Mouse (Mus musculus): ENCODE measurements around the gene Olfr521. TPM values are rescaled to one million over a fixed set of nuclear protein-coding genes. Genes with fewer than 3 reads are reported as not detected.
"Not testable (repeated sequence)": the region's sequence is repeated elsewhere in the genome, so short reads cannot be mapped to it uniquely, and the experiment has no call there.

The Olfr521 gene
- polyA plus RNA-seq, 1 experiment from 2014 or later, result not detected

GRCm38 (mm10) chr7:99797261-99797660 is 34.0 kb downstream of the Olfr521 start:
- Histone ChIP-seq H3K36me3 (ENCODE audit: control insufficient read depth, insufficient read depth, low read length) (no peaks in the 10 kb centered on the region), H3K27me3 (ENCODE audit: control insufficient read depth, insufficient read depth, low read length) (no peaks in the 10 kb centered on the region), H3K9me3 (ENCODE audit: control insufficient read depth, low read depth, low read length) (no peaks in the 10 kb centered on the region), H3K27ac (ENCODE audit: low read length) (no peak overlapping the region), H3K9ac (replicated peaks; ENCODE audit: low read depth, low read length) (no peak overlapping the region), H3K4me1 (ENCODE audit: control insufficient read depth, insufficient read depth, low read length) (peaks cover 8% of the 10 kb centered on the region; the same call in 1 of the 2 replicates), H3K4me3 (ENCODE audit: low read depth, low read length) (no peak overlapping the region), H3K4me2 (replicated peaks; ENCODE audit: low read depth, low read length) (no peak overlapping the region)
- WGBS, result 91% methylated on average over 3 of the region's 3 CpGs
- no peak for ATAC-seq (ENCODE audit: insufficient number of reproducible peaks, insufficient read depth, low FRiP score, low read depth)

GRCm38 (mm10) chr7:99797911-99798647 is 34.8 kb downstream of the Olfr521 start:
- Histone ChIP-seq H3K4me2 (replicated peaks; ENCODE audit: low read depth, low read length) (no peak overlapping the region), H3K27ac (ENCODE audit: low read length) (no peak overlapping the region), H3K36me3 (ENCODE audit: control insufficient read depth, insufficient read depth, low read length) (no peaks in the 10 kb centered on the region), H3K4me1 (ENCODE audit: control insufficient read depth, insufficient read depth, low read length) (peaks cover 8% of the 10 kb centered on the region; the same call in 1 of the 2 replicates), H3K9ac (replicated peaks; ENCODE audit: low read depth, low read length) (no peak overlapping the region), H3K4me3 (ENCODE audit: low read depth, low read length) (no peak overlapping the region), H3K27me3 (ENCODE audit: control insufficient read depth, insufficient read depth, low read length) (no peaks in the 10 kb centered on the region), H3K9me3 (ENCODE audit: control insufficient read depth, low read depth, low read length) (no peaks in the 10 kb centered on the region)
- no peak for ATAC-seq (ENCODE audit: insufficient number of reproducible peaks, insufficient read depth, low FRiP score, low read depth)
- WGBS, result 34% methylated on average over 6 of the region's 6 CpGs

DNA sequence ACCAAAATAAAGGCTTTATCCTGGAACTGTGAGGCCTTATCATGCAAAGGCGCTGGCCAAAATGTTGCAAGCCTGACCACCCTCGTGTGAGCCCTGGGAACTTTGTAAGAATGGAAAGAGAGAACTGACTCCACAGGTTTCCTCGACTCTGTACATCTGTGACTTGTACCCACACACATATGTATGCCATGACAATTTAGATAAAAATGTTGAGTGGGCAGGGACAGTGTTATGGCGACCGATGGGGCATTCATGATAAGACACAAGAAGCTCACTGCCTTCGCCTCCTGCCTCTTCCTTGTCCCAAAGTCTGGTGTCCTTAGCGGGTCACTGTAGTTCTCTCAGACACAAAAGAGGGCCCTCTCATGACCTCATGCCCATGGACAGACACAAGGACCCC is 35.8 kb downstream of the Olfr521 start:
- H3K9ac ChIP-seq (replicated peaks; ENCODE audit: low read depth, low read length), result no peak overlapping the region
- H3K9me3 ChIP-seq (ENCODE audit: control insufficient read depth, low read depth, low read length), result no peaks in the 10 kb centered on the region
- no peak for ATAC-seq (ENCODE audit: insufficient number of reproducible peaks, insufficient read depth, low FRiP score, low read depth)
- WGBS, result 78% methylated on average over 7 of the region's 7 CpGs
- H3K27me3 ChIP-seq (ENCODE audit: control insufficient read depth, insufficient read depth, low read length), result no peaks in the 10 kb centered on the region
- no peak overlapping the region for H3K4me2 ChIP-seq (replicated peaks; ENCODE audit: low read depth, low read length)
- H3K4me3 ChIP-seq (ENCODE audit: low read depth, low read length), result no peak overlapping the region
- no peak overlapping the region for H3K27ac ChIP-seq (ENCODE audit: low read length)
- peaks cover 8% of the 10 kb centered on the region; the same call in 1 of the 2 replicates for H3K4me1 ChIP-seq (ENCODE audit: control insufficient read depth, insufficient read depth, low read length)
- H3K36me3 ChIP-seq (ENCODE audit: control insufficient read depth, insufficient read depth, low read length), result no peaks in the 10 kb centered on the region

DNA sequence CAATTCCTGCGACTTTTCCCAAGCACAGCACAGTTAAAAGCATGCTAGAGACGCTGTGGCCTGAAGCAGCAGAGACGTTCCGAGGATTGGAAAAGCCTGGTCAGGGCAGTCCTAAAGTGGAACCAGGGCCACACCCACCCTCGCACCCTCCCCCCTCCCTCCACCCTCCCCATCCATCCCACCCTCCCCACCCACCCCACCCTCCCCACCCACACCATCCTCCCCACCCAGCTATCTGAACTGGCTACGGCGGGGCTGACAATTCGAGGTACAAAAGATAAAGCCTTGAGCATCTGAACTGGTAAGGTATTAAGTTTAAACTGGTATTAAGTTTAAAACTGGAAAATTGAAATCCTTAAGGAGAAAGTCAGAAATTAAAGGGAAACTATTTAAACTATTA is 40.2 kb downstream of the Olfr521 start:
- no peak; the same call in 1 of the 2 replicates for ATAC-seq (ENCODE audit: insufficient number of reproducible peaks, insufficient read depth, low FRiP score, low read depth)
- 49% methylated on average over 8 of the region's 8 CpGs for WGBS
- no peaks in the 10 kb centered on the region for H3K36me3 ChIP-seq (ENCODE audit: control insufficient read depth, insufficient read depth, low read length)
- no peaks in the 10 kb centered on the region for H3K27me3 ChIP-seq (ENCODE audit: control insufficient read depth, insufficient read depth, low read length)
- H3K9ac ChIP-seq (replicated peaks; ENCODE audit: low read depth, low read length), result no peak overlapping the region
- no peaks in the 10 kb centered on the region for H3K4me1 ChIP-seq (ENCODE audit: control insufficient read depth, insufficient read depth, low read length)
- H3K9me3 ChIP-seq (ENCODE audit: control insufficient read depth, low read depth, low read length), result no peaks in the 10 kb centered on the region
- no peak overlapping the region for H3K27ac ChIP-seq (ENCODE audit: low read length)
- no peak overlapping the region for H3K4me2 ChIP-seq (replicated peaks; ENCODE audit: low read depth, low read length)
- no peak overlapping the region for H3K4me3 ChIP-seq (ENCODE audit: low read depth, low read length)

DNA sequence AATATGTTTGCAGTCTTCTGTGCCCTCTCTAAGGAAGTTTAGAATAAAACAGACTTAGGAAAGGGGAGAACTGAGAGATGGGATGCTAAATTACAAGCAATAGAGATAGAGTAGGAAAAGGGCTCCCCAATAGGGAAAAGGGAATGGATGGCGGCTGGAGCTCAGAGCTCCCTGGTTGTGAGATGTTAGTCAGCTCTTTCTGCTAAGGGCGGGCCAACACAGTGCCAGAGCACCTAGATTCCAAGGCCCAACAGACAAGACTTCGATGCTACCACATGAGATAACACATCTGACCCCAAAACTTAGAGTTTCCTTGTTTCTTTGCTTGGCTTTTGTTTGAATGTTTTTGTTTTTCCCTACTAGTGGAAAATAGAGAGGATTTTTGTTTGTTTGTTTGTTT is 40.7 kb downstream of the Olfr521 start:
- H3K9me3 ChIP-seq (ENCODE audit: control insufficient read depth, low read depth, low read length); ATAC-seq (ENCODE audit: insufficient number of reproducible peaks, insufficient read depth, low FRiP score, low read depth); H3K4me3 ChIP-seq (ENCODE audit: low read depth, low read length); H3K27ac ChIP-seq (ENCODE audit: low read length); H3K4me1 ChIP-seq (ENCODE audit: control insufficient read depth, insufficient read depth, low read length); H3K36me3 ChIP-seq (ENCODE audit: control insufficient read depth, insufficient read depth, low read length); H3K9ac ChIP-seq (replicated peaks; ENCODE audit: low read depth, low read length); H3K27me3 ChIP-seq (ENCODE audit: control insufficient read depth, insufficient read depth, low read length); H3K4me2 ChIP-seq (replicated peaks; ENCODE audit: low read depth, low read length): not testable (repeated sequence)
- WGBS, result 87% methylated on average over 3 of the region's 3 CpGs

DNA sequence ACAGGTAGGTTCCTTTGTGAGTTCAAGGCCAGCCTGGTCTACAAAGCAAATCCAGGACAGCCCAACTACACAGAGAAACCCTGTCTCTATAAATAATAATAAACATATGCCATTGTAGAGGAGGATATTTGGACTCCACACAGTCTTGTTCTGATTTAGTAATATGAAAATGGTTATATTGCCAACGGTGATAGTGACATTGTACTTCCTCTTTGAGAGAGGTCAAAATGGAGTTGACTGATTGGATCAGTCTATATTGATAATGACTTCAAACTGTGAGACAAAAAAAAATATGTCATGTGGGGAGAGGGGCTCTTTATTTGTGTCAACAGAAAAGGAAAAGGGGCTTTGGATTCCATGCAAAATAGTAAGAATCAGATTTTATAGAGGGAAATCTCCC is 42.0 kb downstream of the Olfr521 start:
- H3K9me3 ChIP-seq (ENCODE audit: control insufficient read depth, low read depth, low read length), result no peaks in the 10 kb centered on the region
- ATAC-seq (ENCODE audit: insufficient number of reproducible peaks, insufficient read depth, low FRiP score, low read depth), result no peak
- no peaks in the 10 kb centered on the region for H3K36me3 ChIP-seq (ENCODE audit: control insufficient read depth, insufficient read depth, low read length)
- 83% methylated on average over 1 of the region's 1 CpGs for WGBS
- H3K4me1 ChIP-seq (ENCODE audit: control insufficient read depth, insufficient read depth, low read length), result no peaks in the 10 kb centered on the region
- H3K4me2 ChIP-seq (replicated peaks; ENCODE audit: low read depth, low read length), result no peak overlapping the region
- no peaks in the 10 kb centered on the region for H3K27me3 ChIP-seq (ENCODE audit: control insufficient read depth, insufficient read depth, low read length)
- no peak overlapping the region for H3K27ac ChIP-seq (ENCODE audit: low read length)
- no peak overlapping the region for H3K4me3 ChIP-seq (ENCODE audit: low read depth, low read length)
- no peak overlapping the region for H3K9ac ChIP-seq (replicated peaks; ENCODE audit: low read depth, low read length)

- H3K4me3 ChIP-seq (ENCODE audit: low read depth, low read length); ATAC-seq (ENCODE audit: insufficient number of reproducible peaks, insufficient read depth, low FRiP score, low read depth): not testable (repeated sequence)
- 57% methylated on average over 7 of the region's 7 CpGs for WGBS
Observed at GRCm38 (mm10) chr7:99807043-99807442, 43.7 kb downstream of the Olfr521 start.

DNA sequence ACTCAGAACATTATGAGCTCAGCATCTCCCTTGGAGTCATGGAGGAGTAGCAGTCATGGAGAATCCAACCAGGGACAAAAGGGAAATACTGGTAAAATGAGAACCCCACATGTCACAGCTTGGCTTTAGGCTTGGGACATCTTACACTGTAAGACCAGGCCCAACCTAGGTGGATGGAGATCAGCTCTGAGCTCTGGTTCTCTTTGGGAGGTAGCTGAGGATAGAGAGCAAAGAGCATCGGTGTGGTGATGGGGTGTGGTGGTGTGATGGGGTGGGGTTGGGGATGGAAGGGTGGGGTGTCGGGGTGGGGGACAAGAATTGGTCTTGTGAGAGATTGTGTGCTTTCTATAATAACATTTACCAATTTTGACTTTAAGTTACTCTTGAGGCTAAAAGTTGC is 47.5 kb downstream of the Olfr521 start:
- Histone ChIP-seq H3K36me3 (ENCODE audit: control insufficient read depth, insufficient read depth, low read length) (no peaks in the 10 kb centered on the region), H3K4me3 (ENCODE audit: low read depth, low read length) (no peak overlapping the region), H3K9me3 (ENCODE audit: control insufficient read depth, low read depth, low read length) (no peaks in the 10 kb centered on the region), H3K9ac (replicated peaks; ENCODE audit: low read depth, low read length) (no peak overlapping the region), H3K4me1 (ENCODE audit: control insufficient read depth, insufficient read depth, low read length) (no peaks in the 10 kb centered on the region), H3K4me2 (replicated peaks; ENCODE audit: low read depth, low read length) (no peak overlapping the region), H3K27ac (ENCODE audit: low read length) (peak overlapping the region; percentile 11; the same call in 1 of the 2 replicates), H3K27me3 (ENCODE audit: control insufficient read depth, insufficient read depth, low read length) (no peaks in the 10 kb centered on the region)
- ATAC-seq (ENCODE audit: insufficient number of reproducible peaks, insufficient read depth, low FRiP score, low read depth), result no peak
- WGBS, result 64% methylated on average over 2 of the region's 2 CpGs

More at GRCm38 (mm10) chr7:99807043-99807442, 43.7 kb downstream of the Olfr521 start:
- not testable (repeated sequence) for H3K9ac ChIP-seq (replicated peaks; ENCODE audit: low read depth, low read length); H3K4me1 ChIP-seq (ENCODE audit: control insufficient read depth, insufficient read depth, low read length); H3K36me3 ChIP-seq (ENCODE audit: control insufficient read depth, insufficient read depth, low read length); H3K27ac ChIP-seq (ENCODE audit: low read length); H3K27me3 ChIP-seq (ENCODE audit: control insufficient read depth, insufficient read depth, low read length); H3K9me3 ChIP-seq (ENCODE audit: control insufficient read depth, low read depth, low read length); H3K4me2 ChIP-seq (replicated peaks; ENCODE audit: low read depth, low read length)

DNA sequence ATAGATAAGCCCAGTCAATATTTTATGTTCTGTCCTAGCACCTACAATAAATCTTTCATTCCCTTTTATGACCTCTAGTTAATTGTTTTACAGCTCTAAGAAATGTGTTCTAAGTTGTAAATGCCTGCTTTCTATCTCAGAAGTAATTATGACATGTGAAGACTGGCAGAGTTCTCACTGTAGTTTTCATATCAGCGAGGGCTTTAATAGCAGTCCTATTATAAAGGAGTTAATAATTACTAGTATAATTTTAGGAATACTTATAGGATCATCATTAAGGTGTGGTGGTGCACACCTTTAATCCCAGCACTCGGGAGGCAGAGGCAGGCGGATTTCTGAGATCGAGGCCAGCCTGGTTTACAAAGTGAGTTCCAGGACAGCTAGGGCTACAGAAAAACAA is 48.4 kb downstream of the Olfr521 start:
- no peak for ATAC-seq (ENCODE audit: insufficient number of reproducible peaks, insufficient read depth, low FRiP score, low read depth)
- H3K4me1 ChIP-seq (ENCODE audit: control insufficient read depth, insufficient read depth, low read length), result no peaks in the 10 kb centered on the region
- no peaks in the 10 kb centered on the region for H3K36me3 ChIP-seq (ENCODE audit: control insufficient read depth, insufficient read depth, low read length)
- H3K4me3 ChIP-seq (ENCODE audit: low read depth, low read length), result no peak overlapping the region
- no peaks in the 10 kb centered on the region for H3K9me3 ChIP-seq (ENCODE audit: control insufficient read depth, low read depth, low read length)
- 69% methylated on average over 4 of the region's 4 CpGs for WGBS
- no peak overlapping the region for H3K4me2 ChIP-seq (replicated peaks; ENCODE audit: low read depth, low read length)
- H3K9ac ChIP-seq (replicated peaks; ENCODE audit: low read depth, low read length), result no peak overlapping the region
- no peak overlapping the region for H3K27ac ChIP-seq (ENCODE audit: low read length)
- no peaks in the 10 kb centered on the region for H3K27me3 ChIP-seq (ENCODE audit: control insufficient read depth, insufficient read depth, low read length)
